Mouse (Mus musculus): ENCODE data around the gene Kalrn. TPM values are rescaled to one million over a fixed set of nuclear protein-coding genes. Genes with fewer than 3 reads are reported as not detected.

The Kalrn gene
- polyA plus RNA-seq, 1 experiment = 309 TPM

- H3K4me3 ChIP-seq (replicated peaks) = peak overlapping the region; percentile 50
- TF ChIP-seq GATA1 (IDR thresholded peaks at IDR 0.05; ENCODE audit: borderline replicate concordance, low read length) = no peak
- TF ChIP-seq FLI1 (IDR thresholded peaks at IDR 0.05; ENCODE audit: low read length) = no peak
Measured at GRCm38 (mm10) chr16:34469277-34469868, 104.0 kb downstream of the Kalrn start.

GRCm38 (mm10) chr16:34466649-34467048 lies 106.7 kb downstream of the Kalrn start:
- Histone ChIP-seq H3K9me3 (no peaks in the 10 kb centered on the region), H3K4me1 (peaks cover 40% of the 10 kb centered on the region), H3K27me3 (replicated peaks) (peaks cover 22% of the 10 kb centered on the region), H3K36me3 (replicated peaks; ENCODE audit: low read length) (no peaks in the 10 kb centered on the region), H3K4me3 (replicated peaks) (no peak overlapping the region)
- TF ChIP-seq FLI1 (IDR thresholded peaks at IDR 0.05; ENCODE audit: low read length) (no peak), GATA1 (IDR thresholded peaks at IDR 0.05; ENCODE audit: borderline replicate concordance, low read length) (no peak)

More at GRCm38 (mm10) chr16:34469277-34469868, 104.0 kb downstream of the Kalrn start:
- peaks cover 30% of the 10 kb centered on the region for H3K27me3 ChIP-seq (replicated peaks)
- H3K36me3 ChIP-seq (replicated peaks; ENCODE audit: low read length) = no peaks in the 10 kb centered on the region
- no peaks in the 10 kb centered on the region for H3K9me3 ChIP-seq
- H3K4me1 ChIP-seq = peaks cover 47% of the 10 kb centered on the region

GRCm38 (mm10) chr16:34456314-34456713 lies 117.0 kb downstream of the Kalrn start:
- TF ChIP-seq FLI1 (IDR thresholded peaks at IDR 0.05; ENCODE audit: low read length) = no peak
- no peak for TF ChIP-seq GATA1 (IDR thresholded peaks at IDR 0.05; ENCODE audit: borderline replicate concordance, low read length)
- Histone ChIP-seq H3K9me3 (peaks cover 11% of the 10 kb centered on the region), H3K27me3 (replicated peaks) (peaks cover 11% of the 10 kb centered on the region), H3K4me1 (peaks cover 4% of the 10 kb centered on the region; the same call in 1 of the 2 replicates), H3K4me3 (replicated peaks) (no peak overlapping the region), H3K36me3 (replicated peaks; ENCODE audit: low read length) (no peaks in the 10 kb centered on the region)

- peaks cover 18% of the 10 kb centered on the region for H3K27me3 ChIP-seq (replicated peaks)
- H3K9me3 ChIP-seq = peaks cover 5% of the 10 kb centered on the region; the same call in 1 of the 2 replicates
- TF ChIP-seq GATA1 (IDR thresholded peaks at IDR 0.05; ENCODE audit: borderline replicate concordance, low read length) (no peak), FLI1 (IDR thresholded peaks at IDR 0.05; ENCODE audit: low read length) (no peak)
- H3K4me3 ChIP-seq (replicated peaks) = no peak overlapping the region
- no peaks in the 10 kb centered on the region for H3K36me3 ChIP-seq (replicated peaks; ENCODE audit: low read length)
- peaks cover 5% of the 10 kb centered on the region for H3K4me1 ChIP-seq
Measured at GRCm38 (mm10) chr16:34445666-34446065, 127.7 kb downstream of the Kalrn start.

GRCm38 (mm10) chr16:34441704-34442103 lies 131.6 kb downstream of the Kalrn start:
- Histone ChIP-seq H3K36me3 (replicated peaks; ENCODE audit: low read length) (no peaks in the 10 kb centered on the region), H3K27me3 (replicated peaks) (peaks cover 16% of the 10 kb centered on the region), H3K9me3 (peaks cover 5% of the 10 kb centered on the region; the same call in 1 of the 2 replicates), H3K4me1 (peaks cover 5% of the 10 kb centered on the region), H3K4me3 (replicated peaks) (no peak overlapping the region)
- no peak for TF ChIP-seq GATA1 (IDR thresholded peaks at IDR 0.05; ENCODE audit: borderline replicate concordance, low read length)
- TF ChIP-seq FLI1 (IDR thresholded peaks at IDR 0.05; ENCODE audit: low read length) = no peak

- peaks cover 5% of the 10 kb centered on the region; the same call in 1 of the 2 replicates for H3K9me3 ChIP-seq
Measured at GRCm38 (mm10) chr16:34440994-34441414, 132.3 kb downstream of the Kalrn start.

GRCm38 (mm10) chr16:34440019-34440615 lies 133.2 kb downstream of the Kalrn start:
- TF ChIP-seq FLI1 (IDR thresholded peaks at IDR 0.05; ENCODE audit: low read length) = no peak
- TF ChIP-seq GATA1 (IDR thresholded peaks at IDR 0.05; ENCODE audit: borderline replicate concordance, low read length) = no peak
- H3K27me3 ChIP-seq (replicated peaks) = peaks cover 14% of the 10 kb centered on the region

More at GRCm38 (mm10) chr16:34440994-34441414, 132.3 kb downstream of the Kalrn start:
- Histone ChIP-seq H3K27me3 (replicated peaks) (peaks cover 16% of the 10 kb centered on the region), H3K4me1 (peaks cover 5% of the 10 kb centered on the region), H3K4me3 (replicated peaks) (no peak overlapping the region), H3K36me3 (replicated peaks; ENCODE audit: low read length) (no peaks in the 10 kb centered on the region)
- TF ChIP-seq FLI1 (IDR thresholded peaks at IDR 0.05; ENCODE audit: low read length) (no peak), GATA1 (IDR thresholded peaks at IDR 0.05; ENCODE audit: borderline replicate concordance, low read length) (no peak)

GRCm38 (mm10) chr16:34430131-34430530 lies 143.2 kb downstream of the Kalrn start:
- Histone ChIP-seq H3K4me1 (no peaks in the 10 kb centered on the region), H3K36me3 (replicated peaks; ENCODE audit: low read length) (no peaks in the 10 kb centered on the region), H3K4me3 (replicated peaks) (no peak overlapping the region), H3K27me3 (replicated peaks) (peaks cover 44% of the 10 kb centered on the region), H3K9me3 (no peaks in the 10 kb centered on the region)
- TF ChIP-seq FLI1 (IDR thresholded peaks at IDR 0.05; ENCODE audit: low read length) (no peak), GATA1 (IDR thresholded peaks at IDR 0.05; ENCODE audit: borderline replicate concordance, low read length) (no peak)

More at GRCm38 (mm10) chr16:34440019-34440615, 133.2 kb downstream of the Kalrn start:
- no peaks in the 10 kb centered on the region for H3K36me3 ChIP-seq (replicated peaks; ENCODE audit: low read length)
- H3K4me1 ChIP-seq = peaks cover 5% of the 10 kb centered on the region
- H3K9me3 ChIP-seq = peaks cover 5% of the 10 kb centered on the region; the same call in 1 of the 2 replicates
- H3K4me3 ChIP-seq (replicated peaks) = no peak overlapping the region

- no peaks in the 10 kb centered on the region for H3K9me3 ChIP-seq
- H3K27me3 ChIP-seq (replicated peaks) = peaks cover 50% of the 10 kb centered on the region
- no peak overlapping the region for H3K4me3 ChIP-seq (replicated peaks)
- no peaks in the 10 kb centered on the region for H3K36me3 ChIP-seq (replicated peaks; ENCODE audit: low read length)
- TF ChIP-seq GATA1 (IDR thresholded peaks at IDR 0.05; ENCODE audit: borderline replicate concordance, low read length) (no peak), FLI1 (IDR thresholded peaks at IDR 0.05; ENCODE audit: low read length) (no peak)
- no peaks in the 10 kb centered on the region for H3K4me1 ChIP-seq
Measured at GRCm38 (mm10) chr16:34427654-34428053, 145.7 kb downstream of the Kalrn start.

GRCm38 (mm10) chr16:34421473-34421872 lies 151.9 kb downstream of the Kalrn start:
- no peaks in the 10 kb centered on the region for H3K9me3 ChIP-seq
- H3K4me3 ChIP-seq (replicated peaks) = no peak overlapping the region
- H3K36me3 ChIP-seq (replicated peaks; ENCODE audit: low read length) = no peaks in the 10 kb centered on the region
- TF ChIP-seq GATA1 (IDR thresholded peaks at IDR 0.05; ENCODE audit: borderline replicate concordance, low read length) (no peak), FLI1 (IDR thresholded peaks at IDR 0.05; ENCODE audit: low read length) (no peak)
- peaks cover 6% of the 10 kb centered on the region for H3K4me1 ChIP-seq
- H3K27me3 ChIP-seq (replicated peaks) = peaks cover 54% of the 10 kb centered on the region

All from megakaryocyte, embryonic 14.5 days (primary cell).